Mouse (Mus musculus) mouse trophoblast stem cell (cell line): ENCODE measurements around the gene Slc38a3.

Source experiments
- in situ Hi-C, 2 experiments: fragments of 300-500 bp; cut with MseI, MboI; formaldehyde crosslinking; loops; 2 replicates in 1 of 2; 3 replicates in 1 of 2; pipeline ENCODE4 v1.15.1; 2025

The Slc38a3 gene

DNA sequence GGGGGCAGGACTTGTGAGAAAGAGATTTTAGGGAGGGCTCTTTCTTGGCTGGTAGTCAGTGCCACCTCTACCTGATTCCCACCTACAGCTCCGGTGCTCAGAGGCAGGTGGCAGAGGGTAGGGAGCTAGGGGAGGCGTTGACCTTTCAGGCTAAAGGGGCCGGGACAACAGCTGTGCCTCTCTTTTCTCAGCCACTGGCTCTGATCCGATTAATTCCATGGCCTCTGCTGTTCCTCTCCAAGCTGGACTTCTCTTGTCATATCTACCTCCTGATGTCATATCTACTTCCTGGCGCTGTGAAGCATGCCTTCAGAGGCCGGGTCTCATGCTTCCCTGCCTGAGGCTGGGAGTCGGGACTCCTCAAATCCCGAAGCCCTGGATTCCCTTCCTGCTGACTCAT, 1.3 kb downstream of the Slc38a3 start:
- in situ Hi-C loops, result no loop called here

DNA sequence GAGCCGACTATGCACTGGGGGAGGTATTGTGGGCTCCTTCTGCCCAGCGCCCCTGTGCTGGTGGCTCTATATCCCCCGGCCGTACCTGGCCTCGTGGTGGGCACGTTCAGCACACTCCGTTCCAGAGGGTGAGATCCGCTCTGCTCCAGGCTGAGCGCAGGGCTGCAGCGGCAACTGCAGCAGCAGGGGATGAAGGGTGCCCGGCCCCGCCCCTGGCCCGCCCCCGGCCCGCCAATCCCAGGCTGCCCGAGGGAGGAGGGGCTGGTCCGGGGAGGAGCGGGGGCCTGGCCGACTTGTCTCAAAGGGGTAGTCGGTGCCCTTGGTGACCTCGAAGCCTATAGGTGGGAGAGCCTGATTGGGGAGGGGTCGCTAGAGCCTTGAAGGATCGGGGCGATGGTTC, 2.1 kb downstream of the Slc38a3 start:
- in situ Hi-C loops, result no loop called here

DNA sequence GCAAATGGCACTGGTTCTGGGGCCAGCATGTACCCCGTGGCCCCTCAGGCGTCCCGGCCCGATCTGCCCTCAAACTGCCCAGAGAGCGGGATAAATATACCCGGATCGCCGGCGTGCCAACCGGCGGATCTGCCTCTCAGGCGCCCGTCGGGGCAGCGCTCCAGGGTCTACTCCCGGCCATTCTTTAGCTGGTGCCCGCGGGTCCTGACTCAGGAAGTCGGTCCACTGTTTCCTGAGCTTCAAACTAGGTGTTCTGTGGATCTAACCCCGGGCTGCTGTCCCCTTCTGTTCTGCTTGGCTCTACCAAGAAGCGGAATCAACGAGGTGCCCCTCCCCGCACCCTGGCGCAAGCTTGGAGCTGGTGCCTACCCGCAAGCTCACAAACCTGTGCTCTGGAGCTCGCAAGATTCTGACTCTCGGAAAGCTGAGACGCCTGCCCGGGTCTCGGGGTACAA, 2.6 kb downstream of the Slc38a3 start:
- in situ Hi-C loops, result no loop called here

DNA sequence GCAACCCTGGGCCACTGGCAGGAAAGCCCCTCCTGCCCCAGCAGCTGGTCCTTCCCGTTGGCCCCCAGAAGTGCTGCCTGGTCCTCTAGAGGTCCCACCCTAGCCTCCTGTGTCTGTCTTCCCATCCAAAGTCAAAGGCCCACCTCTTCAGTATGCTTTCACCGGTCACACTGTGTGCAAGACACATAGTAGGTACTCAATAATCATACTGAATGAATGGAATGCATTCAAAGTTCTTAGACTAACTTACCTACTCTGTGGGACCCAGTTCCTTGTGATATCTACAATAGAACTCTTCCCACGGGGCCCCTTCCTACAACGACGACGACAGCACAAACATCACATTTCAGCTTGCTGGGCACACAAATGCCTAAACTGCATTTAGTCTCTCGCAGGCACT, 4.0 kb downstream of the Slc38a3 start:
- in situ Hi-C loops, result no loop called here

DNA sequence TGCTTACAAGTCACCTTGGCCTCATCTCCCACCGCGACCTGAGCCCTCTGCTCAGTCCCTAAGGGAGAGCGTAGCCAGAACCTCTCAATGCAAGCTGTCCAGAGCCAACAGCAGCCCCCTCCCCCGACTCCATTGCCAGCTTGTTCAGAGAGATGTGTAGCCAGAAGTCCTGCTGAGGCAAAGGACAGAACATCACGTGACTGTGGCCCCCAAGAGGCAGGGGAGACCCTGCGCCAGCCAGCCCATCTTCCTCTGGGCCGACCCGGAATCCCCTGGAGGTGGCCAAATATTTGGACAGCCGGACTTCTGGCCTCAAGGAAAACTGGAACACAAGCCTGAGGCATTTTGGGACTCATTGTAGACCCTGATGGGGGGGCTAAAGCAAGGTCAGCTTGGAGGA, 5.8 kb downstream of the Slc38a3 start:
- in situ Hi-C loops, result no loop called here

DNA sequence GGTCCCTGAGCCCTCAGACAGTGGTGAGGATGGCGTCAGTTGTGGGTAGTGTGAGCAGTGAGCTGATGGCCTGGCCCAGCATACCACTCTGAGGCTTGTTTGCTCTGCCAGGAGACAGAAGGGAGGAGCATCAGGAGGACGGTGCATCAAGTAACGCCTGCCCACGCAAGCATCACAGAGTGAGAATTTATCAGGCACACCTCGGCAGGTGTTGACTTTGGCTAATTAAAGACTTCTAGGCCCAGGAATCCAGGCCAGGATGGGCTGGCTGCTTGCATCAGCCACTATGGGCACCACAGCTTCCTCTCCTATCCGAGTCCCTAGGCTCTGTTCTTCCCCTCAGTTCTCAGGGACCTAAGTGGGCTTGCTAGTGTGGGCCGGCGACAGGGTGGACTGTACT, 7.0 kb downstream of the Slc38a3 start:
- in situ Hi-C loops, result no loop called here

DNA sequence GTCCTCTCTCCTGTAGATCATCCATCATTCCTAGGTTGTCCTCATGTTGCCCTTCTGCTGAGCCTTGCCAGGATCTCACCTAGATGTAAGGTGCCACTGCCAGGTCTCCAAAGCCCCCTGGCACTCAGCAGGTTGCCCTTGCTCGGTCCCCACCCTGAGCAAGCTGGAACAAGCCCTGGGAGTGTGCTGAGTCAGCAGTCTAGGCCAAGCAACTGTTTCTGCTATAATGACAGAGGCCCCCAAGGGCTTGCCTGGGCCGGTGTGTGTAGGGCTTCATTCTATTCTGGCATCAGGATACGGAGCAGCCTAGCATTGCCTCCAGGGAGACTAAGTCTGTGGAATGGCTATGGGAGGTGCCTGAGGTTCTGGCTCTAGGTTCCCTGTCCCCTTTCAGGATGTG, 8.6 kb downstream of the Slc38a3 start:
- in situ Hi-C loops, result no loop called here

DNA sequence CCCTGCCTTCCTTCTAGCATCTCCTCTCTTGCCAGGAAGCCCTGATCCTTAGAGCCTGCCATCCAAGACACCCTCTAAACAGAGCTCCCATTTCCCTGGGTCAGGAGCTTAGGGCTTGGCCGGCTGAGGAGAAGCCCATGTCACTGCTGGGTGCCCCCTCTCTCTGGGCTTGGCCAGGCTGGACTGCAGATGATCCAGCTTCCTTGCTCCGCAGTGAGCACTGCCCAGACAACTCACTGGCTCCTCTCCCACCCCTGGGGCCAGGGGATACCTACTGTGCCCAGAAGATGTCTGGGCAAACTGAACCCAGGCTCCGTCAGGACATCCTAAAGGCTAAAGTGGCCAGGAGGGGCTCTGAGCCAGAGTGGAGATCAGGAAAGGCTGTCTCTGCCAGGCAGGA, 9.4 kb downstream of the Slc38a3 start:
- in situ Hi-C loops, result no loop called here

DNA sequence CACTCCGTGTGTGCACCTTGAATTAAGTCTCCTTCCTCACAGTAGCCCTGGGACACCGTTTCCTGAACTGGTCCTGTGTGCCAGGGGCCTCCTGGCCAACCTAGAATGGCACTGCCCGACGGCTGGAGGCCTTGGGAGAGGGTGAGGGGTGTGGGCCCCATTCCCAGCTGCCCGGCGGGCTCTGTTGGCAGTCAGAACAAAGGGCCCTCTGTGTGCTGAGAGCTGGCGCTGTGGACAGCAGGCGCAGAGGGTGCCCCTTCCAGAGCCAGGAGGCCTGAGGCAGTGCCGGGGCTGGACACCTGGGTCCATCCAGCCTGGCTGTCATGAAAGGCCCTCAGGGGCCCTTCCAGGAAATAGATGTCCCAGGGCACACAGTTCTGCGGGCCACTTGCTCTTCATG, 9.8 kb downstream of the Slc38a3 start:
- in situ Hi-C loops, result no loop called here

DNA sequence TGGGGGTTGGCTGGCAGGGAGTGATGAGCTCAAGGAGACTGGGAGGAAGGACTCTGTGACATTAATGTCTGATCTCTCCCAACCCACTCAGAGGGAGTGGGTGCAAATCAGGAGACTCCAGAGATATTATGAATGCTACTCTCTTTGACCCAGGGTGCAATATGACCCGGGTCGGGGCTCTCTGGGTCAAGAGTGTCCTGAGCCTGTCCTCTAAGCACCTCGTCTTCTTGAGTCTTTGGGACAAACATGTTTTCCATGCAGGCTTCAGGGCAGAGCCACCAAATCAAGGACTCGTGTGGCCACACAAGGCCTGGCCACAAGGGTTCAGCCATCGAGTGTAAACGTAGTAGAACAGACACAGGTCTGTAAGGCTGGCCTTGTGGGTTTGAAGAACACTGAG, 11.2 kb downstream of the Slc38a3 start:
- in situ Hi-C loops, result no loop called here

DNA sequence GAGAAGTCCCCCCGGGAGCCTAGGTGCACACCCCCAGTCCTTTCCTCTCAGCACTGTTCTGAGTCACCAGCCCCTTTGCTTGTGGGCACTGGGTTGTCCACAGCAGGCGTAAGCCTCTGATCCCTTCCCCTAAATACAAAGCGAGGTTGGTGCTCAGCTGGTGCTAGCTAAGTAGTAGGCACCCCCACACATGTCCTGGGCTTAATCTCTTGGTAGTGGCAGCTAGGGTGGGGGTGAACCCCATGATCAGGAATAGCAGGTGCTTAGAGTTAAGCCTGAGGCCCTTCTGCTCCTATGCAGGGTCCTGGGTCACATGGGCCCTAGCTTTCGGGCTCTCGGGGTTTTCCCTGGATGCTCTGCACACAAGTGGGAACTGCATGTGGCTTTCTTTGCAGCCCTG, 12.2 kb downstream of the Slc38a3 start:
- in situ Hi-C loops, result no loop called here

DNA sequence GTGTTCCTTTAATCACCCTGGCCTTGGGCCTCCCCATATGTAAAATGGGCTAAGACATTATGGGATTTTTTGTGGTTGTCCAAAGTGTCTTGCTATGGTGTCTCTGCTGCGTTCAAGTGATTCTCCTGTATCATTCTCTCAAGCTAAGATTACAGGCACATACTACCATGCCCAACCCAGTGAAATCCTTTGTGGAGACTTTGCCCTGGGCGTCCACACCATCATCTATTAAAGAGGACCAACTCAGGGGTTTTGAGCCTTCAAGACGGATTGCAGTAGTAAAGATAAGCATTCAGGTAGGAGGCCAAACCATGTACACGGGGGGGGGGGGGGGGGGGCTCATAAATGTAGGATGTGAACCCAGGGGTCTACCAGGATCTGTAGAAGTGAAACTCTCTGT, 14.7 kb downstream of the Slc38a3 start:
- in situ Hi-C loops, result no loop called here

DNA sequence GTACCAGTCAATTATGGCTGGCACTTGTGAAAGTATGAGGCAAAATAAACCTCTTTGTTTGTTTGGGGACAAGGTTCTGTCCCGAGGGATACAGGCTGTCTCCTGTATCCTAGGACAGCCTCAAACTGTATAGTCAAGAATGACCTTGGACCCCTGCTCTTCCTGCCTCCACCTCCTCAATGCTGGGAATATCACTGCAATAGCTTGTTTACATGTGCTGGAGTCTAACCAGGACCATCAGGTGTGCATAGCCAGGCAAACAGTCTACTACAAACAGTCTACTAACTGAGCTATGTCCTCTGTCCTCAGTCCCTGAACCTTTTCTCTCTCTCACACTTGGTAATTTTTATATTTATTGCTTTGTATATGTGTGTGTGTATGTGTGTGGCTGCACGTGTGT, 15.9 kb downstream of the Slc38a3 start:
- in situ Hi-C loops, result no loop called here

DNA sequence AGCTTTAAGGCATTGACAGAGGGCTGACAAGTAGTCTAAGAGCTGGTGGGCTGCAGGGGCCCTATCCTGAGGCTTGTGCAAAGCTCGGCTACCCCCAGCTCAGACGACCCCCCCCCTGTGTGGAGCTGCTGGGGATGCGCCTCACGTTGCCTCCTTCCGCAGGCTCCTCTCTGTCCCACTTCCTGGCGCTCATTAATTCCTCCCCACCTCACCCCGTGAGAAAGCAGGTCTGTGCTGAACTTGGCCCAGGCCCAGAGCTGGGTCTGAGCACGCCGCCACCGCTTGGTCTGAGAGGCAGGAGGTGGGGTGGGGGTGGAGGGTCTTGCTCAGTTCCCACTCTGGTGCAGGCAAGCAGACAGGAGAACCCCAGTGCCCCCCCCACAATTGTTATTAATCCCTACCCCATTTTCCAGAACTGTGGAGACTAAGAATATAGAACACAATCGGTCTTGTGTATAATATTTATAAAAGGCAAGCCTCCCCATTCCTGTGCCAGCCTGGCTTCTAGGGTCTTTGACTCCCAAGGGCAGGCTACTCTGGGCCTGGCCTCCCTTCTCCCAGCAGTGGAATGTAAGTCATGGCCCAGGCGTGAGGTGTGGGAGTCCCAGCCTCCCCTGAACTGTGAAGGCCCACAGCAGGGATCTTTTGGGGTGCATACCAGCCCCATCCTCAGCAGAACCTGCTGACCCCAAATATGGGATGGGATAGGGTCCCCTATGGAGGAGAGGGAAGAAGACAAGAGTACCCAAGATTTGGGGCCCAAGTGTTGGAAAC, 18.4 kb downstream of the Slc38a3 start:
- in situ Hi-C loops, result no loop called here

DNA sequence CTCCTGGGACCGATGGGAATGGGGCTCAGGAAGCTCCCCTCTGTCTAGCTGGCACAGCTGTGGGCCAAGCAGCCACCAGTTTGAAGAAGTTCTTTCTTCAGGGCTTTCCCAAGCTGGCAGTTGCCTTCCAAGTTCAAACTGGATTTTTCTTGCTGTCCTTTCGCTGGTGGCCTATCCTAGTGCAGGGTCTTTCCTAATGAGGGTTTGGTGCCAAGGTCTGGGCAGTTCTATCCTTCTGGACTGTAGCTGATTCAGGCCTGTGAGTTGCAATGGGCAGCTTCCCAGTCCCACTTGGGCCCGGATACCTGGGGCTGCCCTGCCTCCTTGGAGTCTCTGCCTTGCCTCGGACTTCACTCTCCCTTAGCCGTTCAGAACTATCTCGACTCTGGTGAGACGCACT, 19.1 kb downstream of the Slc38a3 start:
- in situ Hi-C loops, result no loop called here

DNA sequence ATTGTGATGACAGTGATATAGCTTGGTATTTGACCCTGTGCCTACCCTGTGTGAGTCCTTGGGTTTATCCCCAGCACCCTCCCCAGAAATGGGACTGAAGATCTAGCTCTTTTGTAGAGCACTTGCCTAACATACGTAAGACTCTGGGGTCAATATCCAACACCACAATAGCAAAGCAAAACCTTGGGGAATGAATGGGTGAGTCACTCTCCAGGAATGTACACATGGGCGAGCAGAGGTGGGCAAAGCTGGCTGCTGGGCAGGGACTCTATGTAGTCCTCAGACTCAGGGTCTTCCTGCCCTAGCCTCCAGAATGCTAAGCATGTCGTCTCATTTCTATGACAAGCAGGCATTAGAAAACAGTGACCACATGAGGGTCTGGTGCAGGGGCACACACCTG, 20.6 kb downstream of the Slc38a3 start:
- in situ Hi-C loops, result no loop called here

DNA sequence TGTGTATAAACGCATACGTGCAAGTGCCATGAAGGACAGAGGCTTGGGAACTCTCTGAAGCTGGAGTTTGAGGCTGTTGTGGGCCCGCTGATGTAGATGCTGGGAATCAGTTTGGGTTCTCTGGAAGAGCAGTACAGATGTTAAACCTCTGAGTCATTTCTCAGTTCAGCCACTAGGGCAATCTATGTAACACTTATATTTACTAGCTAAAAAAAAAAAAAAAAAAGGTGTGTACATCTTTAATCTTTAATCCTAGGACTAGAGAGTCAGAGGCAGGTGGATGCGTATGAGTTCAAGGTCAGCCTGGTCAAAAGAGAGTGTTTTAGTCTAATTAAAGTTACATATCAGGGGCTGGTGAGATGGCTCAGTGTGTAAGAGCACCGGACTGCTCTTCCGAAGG, 22.4 kb downstream of the Slc38a3 start:
- in situ Hi-C loops, result no loop called here

DNA sequence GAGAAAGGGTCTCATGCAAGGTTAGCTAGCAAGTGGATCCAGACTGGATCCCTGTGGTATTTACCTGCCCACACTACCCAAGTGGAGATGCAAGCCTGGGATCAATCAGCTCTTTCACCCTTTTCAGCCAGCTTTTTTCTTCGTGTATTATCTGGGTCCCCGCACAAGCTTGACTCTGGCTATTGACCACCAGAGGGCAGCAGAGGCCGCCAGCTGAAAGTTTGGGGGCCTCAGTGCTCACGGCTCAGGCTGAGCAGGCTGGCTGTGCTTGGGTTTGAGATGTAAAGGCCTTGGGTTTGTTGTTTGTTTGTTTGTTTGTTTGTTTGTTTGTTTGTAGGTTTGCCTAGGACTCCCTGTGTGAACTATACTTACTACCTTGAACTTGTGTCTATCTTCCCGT, 23.8 kb downstream of the Slc38a3 start:
- in situ Hi-C loops, result no loop called here

DNA sequence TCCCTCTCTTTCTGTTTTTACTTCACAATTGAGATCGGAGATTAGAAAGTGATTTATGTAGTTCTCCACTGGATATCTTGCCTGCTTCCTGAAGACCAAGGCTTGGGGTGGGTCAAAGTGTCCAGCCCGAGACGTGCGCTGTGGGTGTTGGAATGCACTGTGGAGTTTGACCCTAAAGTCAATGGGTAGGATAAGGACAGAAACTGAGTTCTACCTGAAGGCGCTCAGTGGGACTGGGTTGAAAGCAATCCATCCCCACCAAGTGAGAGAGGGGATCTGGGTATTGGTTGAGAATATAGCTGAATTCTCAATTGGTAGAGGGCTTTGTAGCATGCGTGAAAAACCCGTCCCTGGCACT, 24.2 kb downstream of the Slc38a3 start:
- in situ Hi-C loops, result no loop called here

DNA sequence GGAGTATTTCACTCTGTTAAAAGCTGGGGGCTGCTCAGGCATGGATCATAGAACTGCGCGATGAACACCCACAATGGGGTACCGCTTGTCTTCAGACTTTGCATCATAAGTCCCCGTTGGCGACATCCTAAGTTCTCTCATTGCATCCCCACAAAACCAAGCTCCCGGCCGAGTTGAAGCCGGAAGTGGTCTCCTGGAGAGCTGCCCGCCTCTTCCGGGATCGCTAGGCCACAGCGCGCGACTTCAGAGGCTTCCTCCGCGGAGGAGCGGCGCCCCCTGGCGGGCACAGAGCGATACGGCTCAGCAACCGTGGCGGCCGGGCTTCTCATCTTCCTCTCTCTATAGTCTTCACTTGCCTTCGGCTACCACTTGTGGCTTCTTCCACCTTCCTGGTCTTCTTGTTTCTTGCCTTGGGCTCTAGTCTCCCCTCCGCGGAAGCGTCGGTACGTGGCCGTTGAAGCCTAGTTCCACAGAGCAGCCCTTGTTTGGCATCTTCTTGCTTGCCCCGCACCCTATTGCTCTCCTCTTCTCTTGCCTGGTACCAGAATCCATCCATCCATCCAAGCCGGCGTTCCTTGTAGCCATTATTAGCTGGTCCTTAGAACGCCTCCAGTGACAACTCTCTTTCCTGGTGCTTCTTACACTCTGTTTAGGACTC, 24.7 kb downstream of the Slc38a3 start:
- in situ Hi-C loops, result loop anchor here in 1 of 2 experiments (5.0 kb wide), 1 partner anchor 33 kb away; the partner anchor contains the start of gene Gnat1

DNA sequence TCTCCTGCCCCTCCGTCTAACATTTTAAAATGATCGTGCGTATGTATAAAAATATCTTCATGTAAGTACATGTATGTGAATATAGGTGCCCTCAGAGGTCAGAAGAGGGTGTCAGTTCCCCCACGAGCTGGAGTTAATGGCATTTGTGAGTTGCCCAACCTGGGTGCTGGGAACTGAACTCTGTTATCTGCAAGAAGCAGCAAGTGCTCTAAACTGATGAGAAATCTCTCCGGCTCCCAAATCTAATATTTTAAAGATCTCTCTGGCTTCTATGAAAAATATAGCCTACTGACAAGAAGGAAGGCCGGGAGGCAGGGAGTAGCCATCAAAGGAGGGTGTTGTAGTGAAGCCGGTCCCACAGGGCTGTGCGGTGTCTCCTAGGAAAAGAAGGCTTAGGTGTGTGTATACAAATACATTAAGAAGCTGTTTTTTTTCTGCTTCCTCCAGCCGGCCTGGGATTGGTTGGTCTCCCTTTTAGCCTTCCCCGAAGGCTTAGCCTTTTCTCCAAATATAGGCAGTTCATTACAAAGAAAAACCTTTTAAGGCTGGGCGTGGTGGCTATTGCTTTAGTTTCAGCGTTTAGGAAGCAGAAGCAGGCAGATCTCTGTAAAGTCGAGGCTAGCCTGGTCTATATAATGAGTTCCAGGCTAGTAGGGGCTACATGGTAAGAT, 25.7 kb downstream of the Slc38a3 start:
- in situ Hi-C loops, result loop anchor here in 1 of 2 experiments (5.0 kb wide), 1 partner anchor 34 kb away; the partner anchor contains the start of gene Gnat1

DNA sequence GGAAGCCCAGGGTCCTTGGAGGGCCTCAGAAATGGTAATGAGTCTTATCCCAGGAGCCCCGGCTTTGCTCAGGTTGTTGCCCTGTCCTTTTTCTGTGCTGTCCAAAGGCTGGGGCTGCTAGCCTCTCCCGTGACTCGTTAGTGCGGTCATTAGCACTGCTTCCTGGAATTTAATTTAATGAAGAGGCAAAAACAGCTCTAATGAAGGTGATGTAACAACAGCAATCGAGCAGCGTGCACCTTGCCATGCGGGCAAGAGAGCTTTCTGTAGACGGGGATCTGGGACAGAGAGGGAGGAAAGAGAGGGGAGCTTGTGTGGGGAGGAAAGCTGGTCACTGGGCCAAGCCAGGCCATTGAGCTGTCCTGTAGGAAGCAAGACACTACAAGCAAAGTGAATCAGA, 27.7 kb downstream of the Slc38a3 start:
- in situ Hi-C loops, result loop anchor here in 1 of 2 experiments (5.0 kb wide), 1 partner anchor 36 kb away; the partner anchor contains the start of gene Gnat1
